Mouse (Mus musculus) stomach, embryonic 15.5 days (tissue): ENCODE measurements around the gene Mocs1. TPM values are rescaled to one million over a fixed set of nuclear protein-coding genes. Genes with fewer than 3 reads are reported as not detected.
A peak's percentile ranks its signal among the peaks of the same experiment; 100 is the strongest.
"Not testable (repeated sequence)": the region's sequence is repeated elsewhere in the genome, so short reads cannot be mapped to it uniquely, and the experiment has no call there.

Experiments used
- ATAC-seq: fragments of 200-750 bp; cut with Nextera tagmentation; 2 replicates; pipeline ENCODE4 v1.8.0; 2017; ENCODE audit warnings: low read depth, moderate number of reproducible peaks, moderate TSS enrichment; ENCODE audit not compliant: insufficient read depth, low FRiP score
- H3K27ac ChIP-seq: fragments of 300-500 bp; sonication (generic); 2 replicates; pipeline ENCODE4 v1.5.1; 2015; ENCODE audit warnings: mild to moderate bottlenecking, inconsistent platforms
- H3K27me3 ChIP-seq: fragments of 300-500 bp; sonication (generic); replicated peaks from 2 replicates; pipeline ENCODE4 v1.6.1; 2015; ENCODE audit warnings: inconsistent platforms
- H3K36me3 ChIP-seq: fragments of 300-500 bp; sonication (generic); 2 replicates; pipeline ENCODE4 v1.6.1; 2015; ENCODE audit warnings: inconsistent platforms
- H3K4me1 ChIP-seq: fragments of 300-500 bp; sonication (generic); 2 replicates; pipeline ENCODE4 v1.6.1; 2015; ENCODE audit warnings: inconsistent platforms
- H3K4me2 ChIP-seq: fragments of 300-500 bp; sonication (generic); 2 replicates; pipeline ENCODE4 v1.6.1; 2015; ENCODE audit warnings: mild to moderate bottlenecking, inconsistent platforms
- H3K4me3 ChIP-seq: fragments of 300-500 bp; sonication (generic); replicated peaks from 2 replicates; pipeline ENCODE4 v1.5.1; 2015; ENCODE audit warnings: inconsistent platforms
- H3K9ac ChIP-seq: fragments of 300-500 bp; sonication (generic); 2 replicates; pipeline ENCODE4 v1.6.1; 2015; ENCODE audit warnings: inconsistent platforms
- H3K9me3 ChIP-seq: fragments of 300-500 bp; sonication (generic); 2 replicates; pipeline ENCODE4 v1.6.1; 2016; ENCODE audit warnings: inconsistent platforms
- WGBS: fragments of 180-500 bp; shearing (Covaris S2); methylation state at CpG from one replicate; pipeline ENCODE4 v1.1.7; 2015; 5-methylcytosine and 5-hydroxymethylcytosine counted together
- polyA plus RNA-seq: library from polyadenylated mRNA; unstranded; fragments of >200 nt; fragmentation: Nextera tagmentation; extraction: Ambion mirVana; gene quantifications from 2 replicates; pipeline ENCODE4 v1.2.1, GENCODE M21; 2015

Mocs1 gene
- polyA plus RNA-seq, 1 experiment from 2014 or later = 8.2 TPM

DNA sequence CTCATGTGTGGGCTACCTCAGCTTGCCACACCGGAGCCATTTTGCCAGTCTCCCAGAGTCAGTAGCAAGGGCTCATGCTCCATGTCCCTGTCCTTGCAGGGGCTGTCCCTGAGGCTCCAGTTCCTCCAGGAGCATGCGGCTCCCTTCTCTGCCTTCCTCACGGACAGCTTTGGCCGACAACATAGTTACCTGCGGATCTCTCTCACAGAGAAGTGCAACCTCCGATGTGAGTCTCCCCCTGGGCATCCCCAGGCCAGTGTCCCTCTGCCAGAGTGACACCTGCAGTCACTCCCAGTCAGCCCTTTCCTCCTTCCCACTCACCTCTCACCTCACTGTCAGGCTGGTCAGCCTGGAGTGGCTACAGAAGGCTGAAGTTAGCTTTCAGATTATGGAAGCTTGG, 4.9 kb downstream of the Mocs1 start:
- Histone ChIP-seq H3K27ac (no peak overlapping the region), H3K9me3 (no peaks in the 10 kb centered on the region), H3K36me3 (peaks cover 17% of the 10 kb centered on the region; the same call in 1 of the 2 replicates), H3K4me1 (peaks cover 28% of the 10 kb centered on the region), H3K9ac (no peak overlapping the region), H3K27me3 (no peaks in the 10 kb centered on the region), H3K4me2 (no peak overlapping the region), H3K4me3 (no peak overlapping the region)
- 96% methylated on average over 6 of the region's 6 CpGs for WGBS
- ATAC-seq = no peak

GRCm38 (mm10) chr17:49434236-49434635, 6.1 kb downstream of the Mocs1 start:
- no peak for ATAC-seq
- WGBS = 70% methylated on average over 6 of the region's 6 CpGs
- Histone ChIP-seq H3K9ac (no peak overlapping the region), H3K27me3 (no peaks in the 10 kb centered on the region), H3K4me2 (no peak overlapping the region), H3K27ac (no peak overlapping the region), H3K36me3 (peaks cover 17% of the 10 kb centered on the region; the same call in 1 of the 2 replicates), H3K4me3 (no peak overlapping the region), H3K9me3 (no peaks in the 10 kb centered on the region), H3K4me1 (peaks cover 25% of the 10 kb centered on the region)

- H3K36me3 ChIP-seq = peaks cover 17% of the 10 kb centered on the region; the same call in 1 of the 2 replicates
- 87% methylated on average over 9 of the region's 10 CpGs for WGBS
Measured at GRCm38 (mm10) chr17:49435081-49435480, 6.9 kb downstream of the Mocs1 start.

GRCm38 (mm10) chr17:49436631-49437030, 8.5 kb downstream of the Mocs1 start:
- H3K27me3 ChIP-seq = no peaks in the 10 kb centered on the region
- no peak overlapping the region for H3K4me2 ChIP-seq
- no peaks in the 10 kb centered on the region for H3K9me3 ChIP-seq
- WGBS = 72% methylated on average over 6 of the region's 6 CpGs
- no peak overlapping the region for H3K9ac ChIP-seq
- no peak overlapping the region for H3K4me3 ChIP-seq
- ATAC-seq = no peak
- H3K27ac ChIP-seq = no peak overlapping the region
- peaks cover 12% of the 10 kb centered on the region for H3K4me1 ChIP-seq
- peaks cover 20% of the 10 kb centered on the region; the same call in 1 of the 2 replicates for H3K36me3 ChIP-seq

More at GRCm38 (mm10) chr17:49435081-49435480, 6.9 kb downstream of the Mocs1 start:
- Histone ChIP-seq H3K4me3 (no peak overlapping the region), H3K4me1 (peaks cover 17% of the 10 kb centered on the region), H3K27ac (no peak overlapping the region), H3K27me3 (no peaks in the 10 kb centered on the region), H3K9ac (no peak overlapping the region), H3K4me2 (no peak overlapping the region), H3K9me3 (no peaks in the 10 kb centered on the region)
- ATAC-seq = no peak

GRCm38 (mm10) chr17:49437306-49437705, 9.1 kb downstream of the Mocs1 start:
- not testable (repeated sequence) for ATAC-seq, H3K9ac ChIP-seq, H3K27me3 ChIP-seq, H3K27ac ChIP-seq, H3K9me3 ChIP-seq, H3K4me3 ChIP-seq, H3K4me2 ChIP-seq, H3K4me1 ChIP-seq
- peaks cover 20% of the 10 kb centered on the region; the same call in 1 of the 2 replicates for H3K36me3 ChIP-seq

DNA sequence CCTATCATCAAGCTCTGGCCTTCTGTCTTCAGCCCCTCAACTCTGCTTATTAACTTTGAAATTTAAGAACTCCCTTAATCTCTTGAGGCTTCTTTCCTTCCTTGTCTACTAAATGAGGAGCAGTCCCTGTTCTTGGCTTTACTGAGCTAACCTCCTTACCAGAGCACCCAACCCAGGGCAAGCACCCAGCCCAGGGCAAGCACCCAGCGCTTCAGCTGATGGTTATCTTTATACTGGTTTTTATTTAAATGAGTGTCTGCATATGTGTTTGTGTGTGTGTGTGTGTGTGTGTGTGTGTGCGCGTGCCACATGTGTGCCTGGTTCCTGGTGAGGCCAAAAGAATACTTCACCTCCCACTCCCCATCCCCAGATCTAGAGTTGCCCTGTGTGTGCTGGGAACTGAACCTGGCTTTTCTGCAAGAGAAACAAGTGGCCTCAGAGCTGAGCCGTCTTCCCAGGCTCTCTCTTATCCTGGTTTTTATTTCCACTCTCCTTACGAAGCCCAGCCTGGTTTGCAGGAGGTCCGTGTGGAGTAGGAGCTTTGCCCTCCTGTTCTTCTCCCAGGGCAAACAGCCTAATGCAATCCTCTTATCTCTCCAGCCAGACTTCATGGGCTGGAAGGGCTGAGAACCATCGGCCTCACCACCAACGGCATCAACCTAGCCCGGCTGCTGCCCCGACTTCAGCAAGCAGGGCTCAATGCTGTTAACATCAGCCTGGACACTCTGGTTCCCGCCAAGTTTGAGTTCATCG, 10.8 kb downstream of the Mocs1 start:
- WGBS = 70% methylated on average over 12 of the region's 12 CpGs
- Histone ChIP-seq H3K9me3 (no peaks in the 10 kb centered on the region), H3K27me3 (no peaks in the 10 kb centered on the region), H3K4me1 (no peaks in the 10 kb centered on the region), H3K27ac (no peak overlapping the region), H3K9ac (no peak overlapping the region), H3K4me2 (no peak overlapping the region), H3K4me3 (no peak overlapping the region), H3K36me3 (peaks cover 14% of the 10 kb centered on the region; the same call in 1 of the 2 replicates)
- ATAC-seq = peak; percentile 92

- 83% methylated on average over 4 of the region's 4 CpGs for WGBS
- peak; percentile 48; the same call in 1 of the 2 replicates for ATAC-seq
Measured at GRCm38 (mm10) chr17:49439706-49440105, 11.5 kb downstream of the Mocs1 start.

GRCm38 (mm10) chr17:49440331-49441130, 12.4 kb downstream of the Mocs1 start:
- no peaks in the 10 kb centered on the region for H3K27me3 ChIP-seq
- ATAC-seq = peak; percentile 72; the same call in 1 of the 2 replicates
- 67% methylated on average over 14 of the region's 14 CpGs for WGBS

More at GRCm38 (mm10) chr17:49439706-49440105, 11.5 kb downstream of the Mocs1 start:
- Histone ChIP-seq H3K27ac (no peak overlapping the region), H3K4me3 (no peak overlapping the region), H3K27me3 (no peaks in the 10 kb centered on the region), H3K36me3 (peaks cover 14% of the 10 kb centered on the region; the same call in 1 of the 2 replicates), H3K9ac (no peak overlapping the region), H3K4me2 (no peak overlapping the region), H3K9me3 (no peaks in the 10 kb centered on the region), H3K4me1 (no peaks in the 10 kb centered on the region)

GRCm38 (mm10) chr17:49442841-49443240, 14.7 kb downstream of the Mocs1 start:
- not testable (repeated sequence) for H3K9ac ChIP-seq, H3K27ac ChIP-seq, H3K36me3 ChIP-seq, H3K9me3 ChIP-seq, H3K4me1 ChIP-seq, H3K4me3 ChIP-seq, H3K27me3 ChIP-seq, H3K4me2 ChIP-seq, ATAC-seq
- WGBS = 52% methylated on average over 3 of the region's 3 CpGs

More at GRCm38 (mm10) chr17:49440331-49441130, 12.4 kb downstream of the Mocs1 start:
- H3K4me3 ChIP-seq = no peak overlapping the region
- no peak overlapping the region for H3K4me2 ChIP-seq
- no peak overlapping the region for H3K9ac ChIP-seq
- H3K9me3 ChIP-seq = no peaks in the 10 kb centered on the region
- H3K4me1 ChIP-seq = no peaks in the 10 kb centered on the region
- peaks cover 7% of the 10 kb centered on the region; the same call in 1 of the 2 replicates for H3K36me3 ChIP-seq
- no peak overlapping the region for H3K27ac ChIP-seq

- no peak for ATAC-seq
- Histone ChIP-seq H3K9me3 (no peaks in the 10 kb centered on the region), H3K27me3 (no peaks in the 10 kb centered on the region), H3K4me2 (no peak overlapping the region), H3K4me3 (no peak overlapping the region), H3K4me1 (peaks cover 10% of the 10 kb centered on the region; the same call in 1 of the 2 replicates), H3K9ac (no peak overlapping the region), H3K36me3 (peaks cover 4% of the 10 kb centered on the region; the same call in 1 of the 2 replicates), H3K27ac (no peak overlapping the region)
- WGBS = 52% methylated on average over 9 of the region's 9 CpGs
Measured at GRCm38 (mm10) chr17:49448570-49449229, 20.5 kb downstream of the Mocs1 start.

DNA sequence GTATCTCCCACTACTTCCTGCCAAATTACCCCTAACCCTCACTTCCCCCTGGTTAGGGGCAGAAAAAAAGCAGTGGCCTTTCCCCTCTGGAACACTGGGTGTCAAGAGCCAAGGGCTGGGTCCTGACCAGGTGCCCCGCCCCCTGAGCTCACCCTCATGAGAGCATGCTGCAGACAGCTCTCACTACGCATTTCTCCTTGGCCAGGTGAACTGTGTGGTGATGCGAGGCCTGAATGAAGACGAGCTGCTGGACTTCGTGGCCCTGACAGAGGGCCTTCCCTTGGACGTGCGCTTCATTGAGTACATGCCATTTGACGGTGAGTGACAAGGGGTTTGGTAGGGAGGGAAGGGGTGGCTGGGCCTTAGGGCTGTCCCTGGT, 21.1 kb downstream of the Mocs1 start:
- no peak for ATAC-seq
- Histone ChIP-seq H3K36me3 (peaks cover 8% of the 10 kb centered on the region; the same call in 1 of the 2 replicates), H3K27me3 (no peaks in the 10 kb centered on the region), H3K27ac (no peak overlapping the region), H3K4me1 (peaks cover 10% of the 10 kb centered on the region; the same call in 1 of the 2 replicates), H3K4me3 (no peak overlapping the region), H3K9ac (no peak overlapping the region), H3K9me3 (no peaks in the 10 kb centered on the region), H3K4me2 (no peak overlapping the region)
- WGBS = 80% methylated on average over 8 of the region's 8 CpGs
